Mouse (Mus musculus): ENCODE measurements around the gene Eaf2. TPM values are rescaled to one million over a fixed set of nuclear protein-coding genes. Genes with fewer than 3 reads are reported as not detected.

Eaf2 gene
- polyA plus RNA-seq, 1 experiment from 2014 or later, result 0.57 TPM

- H3K36me3 ChIP-seq (ENCODE audit: control insufficient read depth, insufficient read depth, low read length), result no peaks in the 10 kb centered on the region
- H3K4me1 ChIP-seq (ENCODE audit: control insufficient read depth, insufficient read depth, low read length), result no peaks in the 10 kb centered on the region
- no peaks in the 10 kb centered on the region for H3K9me3 ChIP-seq (replicated peaks; ENCODE audit: control insufficient read depth, low read length)
- no peak for ATAC-seq
- no peak overlapping the region for H3K9ac ChIP-seq (ENCODE audit: low read length)
- no peak overlapping the region for H3K4me3 ChIP-seq (ENCODE audit: low read depth, low read length)
- H3K27ac ChIP-seq (ENCODE audit: low read depth, low read length), result no peak overlapping the region
- 80% methylated on average over 2 of the region's 2 CpGs for WGBS
- H3K4me2 ChIP-seq (ENCODE audit: low read length), result no peak overlapping the region
- DNase-seq (ENCODE audit: low spot score), result no peak
- no peaks in the 10 kb centered on the region for H3K27me3 ChIP-seq (replicated peaks; ENCODE audit: control insufficient read depth, insufficient read depth, low read length)
Observed at GRCm38 (mm10) chr16:36794976-36795375, 79.8 kb downstream of the Eaf2 start.

- no peaks in the 10 kb centered on the region for H3K27me3 ChIP-seq (replicated peaks; ENCODE audit: control insufficient read depth, insufficient read depth, low read length)
- no peaks in the 10 kb centered on the region for H3K4me1 ChIP-seq (ENCODE audit: control insufficient read depth, insufficient read depth, low read length)
- H3K27ac ChIP-seq (ENCODE audit: low read depth, low read length), result no peak overlapping the region
- ATAC-seq (no peak), DNase-seq (ENCODE audit: low spot score) (no peak)
- no peak overlapping the region for H3K4me2 ChIP-seq (ENCODE audit: low read length)
- H3K9ac ChIP-seq (ENCODE audit: low read length), result no peak overlapping the region
- no peaks in the 10 kb centered on the region for H3K36me3 ChIP-seq (ENCODE audit: control insufficient read depth, insufficient read depth, low read length)
- no peaks in the 10 kb centered on the region for H3K9me3 ChIP-seq (replicated peaks; ENCODE audit: control insufficient read depth, low read length)
- 89% methylated on average over 4 of the region's 4 CpGs for WGBS
- H3K4me3 ChIP-seq (ENCODE audit: low read depth, low read length), result no peak overlapping the region
Observed at GRCm38 (mm10) chr16:36790166-36790565, 84.6 kb downstream of the Eaf2 start.

GRCm38 (mm10) chr16:36786466-36786865 lies 88.3 kb downstream of the Eaf2 start:
- 92% methylated on average over 7 of the region's 7 CpGs for WGBS

GRCm38 (mm10) chr16:36784594-36785313 lies 90.0 kb downstream of the Eaf2 start, which contains the start of gene Slc15a2:
TSS of gene Slc15a2 (minus strand) at chr16:36784962.
- H3K9ac ChIP-seq (ENCODE audit: low read length), result peak within 1 kb of the TSS; percentile 13; the same call in 1 of the 2 replicates
- H3K27me3 ChIP-seq (replicated peaks; ENCODE audit: control insufficient read depth, insufficient read depth, low read length), result no peaks in the 10 kb centered on the region
- no peaks in the 10 kb centered on the region for H3K9me3 ChIP-seq (replicated peaks; ENCODE audit: control insufficient read depth, low read length)
- peak within 1 kb of the TSS; percentile 63; the same call in 1 of the 2 replicates for H3K27ac ChIP-seq (ENCODE audit: low read depth, low read length)
- DNase-seq (ENCODE audit: low spot score), result peak; percentile 93
- peak within 1 kb of the TSS; percentile 36 for H3K4me2 ChIP-seq (ENCODE audit: low read length)
- 51% methylated on average over 10 of the region's 10 CpGs for WGBS
- H3K36me3 ChIP-seq (ENCODE audit: control insufficient read depth, insufficient read depth, low read length), result no peaks in the 10 kb centered on the region
- H3K4me1 ChIP-seq (ENCODE audit: control insufficient read depth, insufficient read depth, low read length), result no peaks in the 10 kb centered on the region
- ATAC-seq, result peak; percentile 93
- H3K4me3 ChIP-seq (ENCODE audit: low read depth, low read length), result peak within 1 kb of the TSS; percentile 21

More at GRCm38 (mm10) chr16:36786466-36786865, 88.3 kb downstream of the Eaf2 start:
- Histone ChIP-seq H3K4me3 (ENCODE audit: low read depth, low read length) (no peak overlapping the region), H3K36me3 (ENCODE audit: control insufficient read depth, insufficient read depth, low read length) (no peaks in the 10 kb centered on the region), H3K4me2 (ENCODE audit: low read length) (no peak overlapping the region), H3K9ac (ENCODE audit: low read length) (no peak overlapping the region), H3K27me3 (replicated peaks; ENCODE audit: control insufficient read depth, insufficient read depth, low read length) (no peaks in the 10 kb centered on the region), H3K9me3 (replicated peaks; ENCODE audit: control insufficient read depth, low read length) (no peaks in the 10 kb centered on the region), H3K4me1 (ENCODE audit: control insufficient read depth, insufficient read depth, low read length) (no peaks in the 10 kb centered on the region), H3K27ac (ENCODE audit: low read depth, low read length) (no peak overlapping the region)
- ATAC-seq, result no peak
- DNase-seq (ENCODE audit: low spot score), result no peak

GRCm38 (mm10) chr16:36784146-36784545 lies 90.7 kb downstream of the Eaf2 start:
- DNase-seq (ENCODE audit: low spot score) (peak; percentile 71), ATAC-seq (peak; percentile 59)
- WGBS, result 48% methylated on average over 2 of the region's 2 CpGs
- no peaks in the 10 kb centered on the region for H3K4me1 ChIP-seq (ENCODE audit: control insufficient read depth, insufficient read depth, low read length)
- peak overlapping the region; percentile 63; the same call in 1 of the 2 replicates for H3K27ac ChIP-seq (ENCODE audit: low read depth, low read length)
- H3K4me2 ChIP-seq (ENCODE audit: low read length), result peak overlapping the region; percentile 36
- H3K27me3 ChIP-seq (replicated peaks; ENCODE audit: control insufficient read depth, insufficient read depth, low read length), result no peaks in the 10 kb centered on the region
- H3K9ac ChIP-seq (ENCODE audit: low read length), result peak overlapping the region; percentile 13; the same call in 1 of the 2 replicates
- H3K4me3 ChIP-seq (ENCODE audit: low read depth, low read length), result peak overlapping the region; percentile 21
- no peaks in the 10 kb centered on the region for H3K9me3 ChIP-seq (replicated peaks; ENCODE audit: control insufficient read depth, low read length)
- no peaks in the 10 kb centered on the region for H3K36me3 ChIP-seq (ENCODE audit: control insufficient read depth, insufficient read depth, low read length)

- H3K27me3 ChIP-seq (replicated peaks; ENCODE audit: control insufficient read depth, insufficient read depth, low read length), result no peaks in the 10 kb centered on the region
- H3K4me3 ChIP-seq (ENCODE audit: low read depth, low read length), result no peak overlapping the region
- ATAC-seq, result peak; percentile 82
- no peak overlapping the region for H3K4me2 ChIP-seq (ENCODE audit: low read length)
- H3K9me3 ChIP-seq (replicated peaks; ENCODE audit: control insufficient read depth, low read length), result no peaks in the 10 kb centered on the region
- WGBS, result 71% methylated on average over 6 of the region's 6 CpGs
- no peaks in the 10 kb centered on the region for H3K4me1 ChIP-seq (ENCODE audit: control insufficient read depth, insufficient read depth, low read length)
- H3K27ac ChIP-seq (ENCODE audit: low read depth, low read length), result no peak overlapping the region
- no peak overlapping the region for H3K9ac ChIP-seq (ENCODE audit: low read length)
- DNase-seq (ENCODE audit: low spot score), result peak; percentile 78
- no peaks in the 10 kb centered on the region for H3K36me3 ChIP-seq (ENCODE audit: control insufficient read depth, insufficient read depth, low read length)
Observed at GRCm38 (mm10) chr16:36775658-36776057, 99.1 kb downstream of the Eaf2 start.

- DNase-seq (ENCODE audit: low spot score), result no peak
- Histone ChIP-seq H3K27me3 (replicated peaks; ENCODE audit: control insufficient read depth, insufficient read depth, low read length) (no peaks in the 10 kb centered on the region), H3K9me3 (replicated peaks; ENCODE audit: control insufficient read depth, low read length) (no peaks in the 10 kb centered on the region), H3K4me3 (ENCODE audit: low read depth, low read length) (no peak overlapping the region), H3K4me1 (ENCODE audit: control insufficient read depth, insufficient read depth, low read length) (no peaks in the 10 kb centered on the region), H3K4me2 (ENCODE audit: low read length) (no peak overlapping the region), H3K9ac (ENCODE audit: low read length) (no peak overlapping the region), H3K36me3 (ENCODE audit: control insufficient read depth, insufficient read depth, low read length) (no peaks in the 10 kb centered on the region), H3K27ac (ENCODE audit: low read depth, low read length) (no peak overlapping the region)
- ATAC-seq, result no peak
- WGBS, result 95% methylated on average over 5 of the region's 5 CpGs
Observed at GRCm38 (mm10) chr16:36772996-36773395, 101.8 kb downstream of the Eaf2 start.

GRCm38 (mm10) chr16:36771703-36772102 lies 103.1 kb downstream of the Eaf2 start:
- Histone ChIP-seq H3K4me3 (ENCODE audit: low read depth, low read length) (no peak overlapping the region), H3K9me3 (replicated peaks; ENCODE audit: control insufficient read depth, low read length) (no peaks in the 10 kb centered on the region), H3K36me3 (ENCODE audit: control insufficient read depth, insufficient read depth, low read length) (no peaks in the 10 kb centered on the region), H3K4me2 (ENCODE audit: low read length) (no peak overlapping the region), H3K4me1 (ENCODE audit: control insufficient read depth, insufficient read depth, low read length) (no peaks in the 10 kb centered on the region), H3K27ac (ENCODE audit: low read depth, low read length) (no peak overlapping the region), H3K9ac (ENCODE audit: low read length) (no peak overlapping the region), H3K27me3 (replicated peaks; ENCODE audit: control insufficient read depth, insufficient read depth, low read length) (no peaks in the 10 kb centered on the region)
- ATAC-seq (no peak), DNase-seq (ENCODE audit: low spot score) (no peak)
- WGBS, result 87% methylated on average over 3 of the region's 3 CpGs

- peak; percentile 53 for ATAC-seq
Observed at GRCm38 (mm10) chr16:36771244-36771643, 103.6 kb downstream of the Eaf2 start.

More at GRCm38 (mm10) chr16:36771244-36771643, 103.6 kb downstream of the Eaf2 start:
- Histone ChIP-seq H3K36me3 (ENCODE audit: control insufficient read depth, insufficient read depth, low read length) (no peaks in the 10 kb centered on the region), H3K9me3 (replicated peaks; ENCODE audit: control insufficient read depth, low read length) (no peaks in the 10 kb centered on the region), H3K4me1 (ENCODE audit: control insufficient read depth, insufficient read depth, low read length) (no peaks in the 10 kb centered on the region), H3K4me3 (ENCODE audit: low read depth, low read length) (no peak overlapping the region), H3K27me3 (replicated peaks; ENCODE audit: control insufficient read depth, insufficient read depth, low read length) (no peaks in the 10 kb centered on the region), H3K27ac (ENCODE audit: low read depth, low read length) (peak overlapping the region; percentile 52; the same call in 1 of the 2 replicates), H3K9ac (ENCODE audit: low read length) (no peak overlapping the region), H3K4me2 (ENCODE audit: low read length) (no peak overlapping the region)
- 43% methylated on average over 2 of the region's 2 CpGs for WGBS
- DNase-seq (ENCODE audit: low spot score), result no peak

Measured in forebrain, embryonic 14.5 days (tissue).